Mouse (Mus musculus) lung, embryonic 14.5 days (tissue): ENCODE measurements around the gene Cryl1. TPM values are rescaled to one million over a fixed set of nuclear protein-coding genes. Genes with fewer than 3 reads are reported as not detected.
A peak's percentile ranks its signal among the peaks of the same experiment; 100 is the strongest.

Experiments used
- ATAC-seq: fragments of 200-750 bp; cut with Nextera tagmentation; 2 replicates; pipeline ENCODE4 v1.8.0; 2017; ENCODE audit warnings: mild to moderate bottlenecking, moderate TSS enrichment, moderate library complexity; ENCODE audit not compliant: insufficient read depth
- DNase-seq: peaks from one replicate; pipeline ENCODE4 v3.0.0-alpha.2; 2015
- H3K27ac ChIP-seq: fragments of 300-500 bp; sonication (generic); 2 replicates; pipeline ENCODE4 v1.5.1; 2014; ENCODE audit warnings: low read depth, mild to moderate bottlenecking, moderate library complexity
- H3K27me3 ChIP-seq: fragments of 300-500 bp; sonication (generic); 2 replicates; pipeline ENCODE4 v1.6.1; 2014; ENCODE audit warnings: low read length, control low read depth; ENCODE audit not compliant: insufficient read depth
- H3K36me3 ChIP-seq: fragments of 300-500 bp; sonication (generic); 2 replicates; pipeline ENCODE4 v1.6.1; 2014; ENCODE audit warnings: control low read depth; ENCODE audit not compliant: insufficient read depth
- H3K4me1 ChIP-seq: fragments of 300-500 bp; sonication (generic); 2 replicates; pipeline ENCODE4 v1.6.1; 2014; ENCODE audit warnings: antibody characterized with exemption, control low read depth; ENCODE audit not compliant: insufficient read depth
- H3K4me2 ChIP-seq: fragments of 300-500 bp; sonication (generic); 2 replicates; pipeline ENCODE4 v1.6.1; 2014; ENCODE audit warnings: mild to moderate bottlenecking
- H3K4me3 ChIP-seq: fragments of 300-500 bp; sonication (generic); 2 replicates; pipeline ENCODE4 v1.5.1; 2014; ENCODE audit warnings: low read depth, low read length
- H3K9ac ChIP-seq: fragments of 300-500 bp; sonication (generic); 2 replicates; pipeline ENCODE4 v1.6.1; 2014
- H3K9me3 ChIP-seq: fragments of 300-500 bp; sonication (generic); 2 replicates; pipeline ENCODE4 v1.6.1; 2016; ENCODE audit warnings: low read depth, low read length, control low read depth
- CTCF ChIP-seq: IDR thresholded peaks from 2 replicates; pipeline ENCODE4 v1.5.1; 2016; ENCODE audit warnings: antibody characterized with exemption, low read depth
- WGBS: fragments of 180-500 bp; shearing (Covaris S2); extraction: QIAGEN DNeasy Blood & Tissue Kit; methylation state at CpG from one replicate; pipeline ENCODE4 v1.1.7; 2014; 5-methylcytosine and 5-hydroxymethylcytosine counted together
- polyA plus RNA-seq: library from polyadenylated mRNA; unstranded; fragments of >200 nt; fragmentation: Nextera tagmentation; extraction: Ambion mirVana; gene quantifications from 2 replicates; pipeline ENCODE4 v1.2.1, GENCODE M21; 2014

Gene Cryl1
- polyA plus RNA-seq = 21.3 and 22.2 TPM in 2 replicates

DNA sequence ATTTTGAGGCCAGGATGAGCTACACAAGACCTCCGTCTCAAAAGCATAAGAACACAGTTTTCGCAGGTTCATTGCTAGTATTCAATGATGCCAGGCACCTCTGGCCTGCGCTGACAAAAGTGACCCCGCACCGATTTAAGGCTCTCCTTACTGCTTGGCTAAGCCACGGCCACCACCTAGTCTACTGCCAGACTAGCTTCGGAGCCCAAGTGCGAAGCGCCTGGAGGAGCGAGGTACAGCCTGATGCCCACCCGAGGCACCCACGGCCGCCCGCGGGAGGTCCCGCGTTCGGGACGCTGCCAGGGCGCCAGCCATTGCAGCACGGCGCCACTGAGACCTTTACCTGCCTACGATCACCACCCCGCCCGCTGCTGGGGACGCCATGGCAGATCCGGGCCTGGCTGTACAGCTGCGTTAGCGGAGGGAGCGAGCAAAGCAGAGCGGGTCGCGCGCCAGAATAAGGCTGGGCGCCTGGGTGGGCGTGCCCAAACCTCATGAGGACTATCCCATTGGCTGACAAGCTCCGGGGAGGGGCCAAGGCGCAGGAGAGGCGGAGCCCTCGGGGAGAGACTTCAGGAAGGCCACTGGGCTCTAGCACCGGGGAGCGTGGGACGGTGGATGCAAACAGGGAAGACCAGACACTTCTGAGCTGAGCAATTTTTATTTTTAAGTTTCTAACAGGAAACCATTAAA lies at the start of gene Cryl1:
TSS of gene Cryl1 (minus strand) at position 465 of the 693 bp plus-strand sequence.
- H3K9ac ChIP-seq = peak within 1 kb of the TSS; percentile 81
- H3K9me3 ChIP-seq = no peaks in the 10 kb centered on the region
- H3K4me2 ChIP-seq = peak within 1 kb of the TSS; percentile 86
- no peaks in the 10 kb centered on the region for H3K36me3 ChIP-seq
- 3% methylated on average over 43 of the region's 43 CpGs for WGBS
- peaks cover 4% of the 10 kb centered on the region; the same call in 1 of the 2 replicates for H3K4me1 ChIP-seq
- peak; percentile 100 for ATAC-seq
- peak; percentile 99 for DNase-seq
- TF ChIP-seq CTCF = no peak
- H3K27me3 ChIP-seq = no peaks in the 10 kb centered on the region
- H3K27ac ChIP-seq = peak within 1 kb of the TSS; percentile 80
- H3K4me3 ChIP-seq = peak within 1 kb of the TSS; percentile 59

DNA sequence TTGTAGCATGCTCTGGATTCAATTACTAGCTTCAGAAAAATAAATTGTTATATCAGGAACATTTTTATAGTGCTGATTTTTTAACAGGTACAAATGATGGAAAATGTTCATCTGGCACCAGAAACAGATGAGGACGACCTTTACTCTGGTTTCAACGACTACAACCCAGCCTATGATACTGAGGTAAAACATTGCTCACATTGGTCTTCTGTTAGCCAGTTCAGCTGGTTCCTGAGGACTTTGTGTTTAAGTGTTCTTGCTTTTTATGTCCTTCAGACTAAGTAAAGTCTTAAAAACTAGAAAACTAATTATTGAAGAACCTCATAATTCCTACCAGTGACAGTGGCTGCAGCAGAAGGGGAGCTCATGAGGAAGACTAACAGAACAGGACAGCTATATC lies 32.1 kb upstream of the Cryl1 start:
- no peak overlapping the region for H3K27ac ChIP-seq
- H3K27me3 ChIP-seq = no peaks in the 10 kb centered on the region
- H3K4me2 ChIP-seq = no peak overlapping the region
- ATAC-seq (no peak), DNase-seq (no peak)
- H3K9ac ChIP-seq = no peak overlapping the region
- 71% methylated on average over 2 of the region's 2 CpGs for WGBS
- no peaks in the 10 kb centered on the region for H3K4me1 ChIP-seq
- no peaks in the 10 kb centered on the region for H3K9me3 ChIP-seq
- no peak for TF ChIP-seq CTCF
- H3K36me3 ChIP-seq = no peaks in the 10 kb centered on the region
- H3K4me3 ChIP-seq = no peak overlapping the region

DNA sequence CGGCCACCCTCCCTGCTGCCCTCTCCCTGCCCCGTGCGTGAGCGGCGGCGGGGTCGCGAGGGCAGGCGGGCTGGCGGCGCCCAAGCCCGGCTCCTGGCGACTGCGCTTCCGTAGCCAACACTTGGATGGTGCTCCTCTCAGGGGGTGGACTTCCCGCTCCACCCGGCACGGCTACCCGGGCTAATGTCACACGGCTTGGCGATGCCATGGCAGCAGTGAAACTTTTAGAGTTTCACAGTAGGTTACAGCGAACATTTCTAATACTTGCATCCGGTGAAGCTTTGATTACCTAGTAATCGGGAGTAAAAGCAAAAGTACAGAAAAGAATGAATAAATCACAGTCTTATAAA lies 25.9 kb upstream of the Cryl1 start:
- DNase-seq (no peak), ATAC-seq (peak; percentile 88)
- Histone ChIP-seq H3K4me3 (peak overlapping the region; percentile 84), H3K9me3 (no peaks in the 10 kb centered on the region), H3K4me1 (no peaks in the 10 kb centered on the region), H3K9ac (peak overlapping the region; percentile 72), H3K27ac (peak overlapping the region; percentile 48; the same call in 1 of the 2 replicates), H3K27me3 (no peaks in the 10 kb centered on the region), H3K36me3 (no peaks in the 10 kb centered on the region), H3K4me2 (peak overlapping the region; percentile 78)
- WGBS = under 1% methylated on average over 24 of the region's 24 CpGs
- no peak for TF ChIP-seq CTCF

DNA sequence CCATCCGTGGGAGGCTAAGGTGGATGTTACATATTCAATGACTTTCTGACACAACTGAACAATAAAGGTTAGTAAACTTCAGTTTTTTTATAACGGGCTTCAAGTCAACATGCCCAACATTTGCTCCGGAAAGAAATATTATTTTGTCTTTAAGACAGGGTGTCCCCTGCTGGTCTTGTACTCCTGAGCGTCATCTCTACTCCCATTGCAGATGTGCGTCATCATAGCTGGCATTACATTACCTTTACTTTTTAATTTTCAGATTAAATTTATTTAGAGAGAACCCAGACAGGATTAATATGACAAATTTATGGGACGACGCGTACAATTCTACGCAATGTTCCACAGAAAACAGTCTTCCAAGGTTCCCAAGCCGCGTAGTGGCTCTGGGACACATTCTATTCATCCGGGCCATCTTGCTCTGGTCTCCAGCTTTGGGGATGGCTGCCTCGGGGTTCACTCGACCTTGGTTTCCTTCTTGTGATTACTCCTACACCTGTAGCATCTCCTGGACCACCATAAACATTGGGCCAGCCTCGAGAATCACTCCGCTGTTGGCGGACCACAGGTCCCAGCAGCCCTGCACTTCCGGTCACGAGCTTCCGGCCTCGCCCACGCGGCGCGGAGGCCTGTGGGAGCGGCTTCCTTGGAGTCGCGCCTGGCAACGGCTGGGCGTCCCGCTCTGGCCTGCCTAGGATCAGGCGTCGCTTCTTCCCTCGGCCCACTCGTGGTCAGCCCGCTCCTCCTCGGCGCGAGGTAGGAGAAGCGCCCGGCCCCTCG lies 25.3 kb upstream of the Cryl1 start, which contains the start of gene Ift88:
TSS of gene Ift88 (plus strand) at position 631 of the 780 bp plus-strand sequence.
- DNase-seq = peak; percentile 96
- WGBS = 4% methylated on average over 42 of the region's 42 CpGs
- Histone ChIP-seq H3K27ac (peak within 1 kb of the TSS; percentile 48; the same call in 1 of the 2 replicates), H3K9ac (peak within 1 kb of the TSS; percentile 72), H3K4me3 (peak within 1 kb of the TSS; percentile 84), H3K4me2 (peak within 1 kb of the TSS; percentile 78), H3K36me3 (no peaks in the 10 kb centered on the region), H3K27me3 (no peaks in the 10 kb centered on the region), H3K9me3 (no peaks in the 10 kb centered on the region), H3K4me1 (no peaks in the 10 kb centered on the region)
- ATAC-seq = peak; percentile 100
- no peak for TF ChIP-seq CTCF

GRCm38 (mm10) chr14:57417187-57417586 lies 18.9 kb upstream of the Cryl1 start:
- Histone ChIP-seq H3K4me2 (no peak overlapping the region), H3K4me1 (no peaks in the 10 kb centered on the region), H3K36me3 (no peaks in the 10 kb centered on the region), H3K9ac (no peak overlapping the region), H3K9me3 (no peaks in the 10 kb centered on the region), H3K27ac (no peak overlapping the region), H3K27me3 (no peaks in the 10 kb centered on the region), H3K4me3 (no peak overlapping the region)
- 75% methylated on average over 2 of the region's 2 CpGs for WGBS
- no peak for DNase-seq
- no peak for ATAC-seq
- TF ChIP-seq CTCF = no peak

DNA sequence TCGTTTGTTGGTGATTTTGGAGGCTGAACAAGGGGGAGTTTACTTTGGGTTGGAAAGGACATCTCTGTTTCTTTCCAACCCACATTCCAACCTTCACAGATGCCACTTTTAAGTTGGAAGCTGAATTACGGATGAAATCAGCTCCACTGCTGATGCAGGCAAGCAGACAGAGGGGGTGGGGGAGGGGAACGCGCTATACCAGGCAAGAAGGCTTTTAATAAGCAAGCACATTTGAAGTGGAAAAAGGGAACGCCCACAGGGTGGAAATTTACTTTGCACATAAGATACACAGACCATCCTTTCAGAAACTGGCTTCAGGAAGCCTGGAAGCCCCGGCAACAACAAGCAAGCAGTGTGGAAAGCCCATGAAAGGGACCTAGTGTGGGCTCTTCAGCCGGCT lies 13.8 kb upstream of the Cryl1 start:
- no peak for ATAC-seq
- H3K36me3 ChIP-seq = no peaks in the 10 kb centered on the region
- no peak overlapping the region for H3K4me2 ChIP-seq
- no peaks in the 10 kb centered on the region for H3K27me3 ChIP-seq
- no peak overlapping the region for H3K4me3 ChIP-seq
- no peaks in the 10 kb centered on the region for H3K4me1 ChIP-seq
- no peak overlapping the region for H3K27ac ChIP-seq
- no peaks in the 10 kb centered on the region for H3K9me3 ChIP-seq
- H3K9ac ChIP-seq = no peak overlapping the region
- DNase-seq = peak; percentile 23
- no peak for TF ChIP-seq CTCF
- 51% methylated on average over 7 of the region's 7 CpGs for WGBS

- Histone ChIP-seq H3K4me3 (no peak overlapping the region), H3K9ac (no peak overlapping the region), H3K27ac (no peak overlapping the region), H3K9me3 (no peaks in the 10 kb centered on the region), H3K4me2 (no peak overlapping the region), H3K36me3 (no peaks in the 10 kb centered on the region), H3K27me3 (no peaks in the 10 kb centered on the region), H3K4me1 (no peaks in the 10 kb centered on the region)
- no peak for ATAC-seq
- TF ChIP-seq CTCF = 0 out of 2 replicates have a peak, but pooled peaks have one; percentile 4
- DNase-seq = peak; percentile 76
- 16% methylated on average over 6 of the region's 6 CpGs for WGBS
These were observed 10.8 kb upstream of the Cryl1 start for GRCm38 (mm10) chr14:57409106-57409505.
